Mouse (Mus musculus) midbrain, embryonic 15.5 days (tissue): ENCODE data around the gene Gm17482. TPM values are rescaled to one million over a fixed set of nuclear protein-coding genes. Genes with fewer than 3 reads are reported as not detected.

Experiments
- ATAC-seq: fragments of 200-750 bp; cut with Nextera tagmentation; replicated peaks from 2 replicates; pipeline ENCODE4 v1.8.0; 2017; ENCODE audit warnings: moderate TSS enrichment
- H3K27ac ChIP-seq: fragments of 300-500 bp; sonication (generic); 2 replicates; pipeline ENCODE4 v1.5.1; 2015; ENCODE audit warnings: mild to moderate bottlenecking, inconsistent platforms
- H3K27me3 ChIP-seq: fragments of 300-500 bp; sonication (generic); replicated peaks from 2 replicates; pipeline ENCODE4 v1.6.1; 2015; ENCODE audit warnings: inconsistent platforms
- H3K36me3 ChIP-seq: fragments of 300-500 bp; sonication (generic); replicated peaks from 2 replicates; pipeline ENCODE4 v1.6.1; 2015; ENCODE audit warnings: inconsistent platforms
- H3K4me1 ChIP-seq: fragments of 300-500 bp; sonication (generic); 2 replicates; pipeline ENCODE4 v1.6.1; 2015; ENCODE audit warnings: inconsistent platforms
- H3K4me2 ChIP-seq: fragments of 300-500 bp; sonication (generic); 2 replicates; pipeline ENCODE4 v1.6.1; 2015; ENCODE audit warnings: inconsistent platforms, mild to moderate bottlenecking, moderate library complexity
- H3K4me3 ChIP-seq: fragments of 300-500 bp; sonication (generic); 2 replicates; pipeline ENCODE4 v1.5.1; 2015; ENCODE audit warnings: mild to moderate bottlenecking, inconsistent platforms
- H3K9ac ChIP-seq: fragments of 300-500 bp; sonication (generic); 2 replicates; pipeline ENCODE4 v1.6.1; 2015; ENCODE audit warnings: mild to moderate bottlenecking, inconsistent platforms
- H3K9me3 ChIP-seq: fragments of 300-500 bp; sonication (generic); 2 replicates; pipeline ENCODE4 v1.6.1; 2016; ENCODE audit warnings: inconsistent platforms
- WGBS: fragments of 180-500 bp; shearing (Covaris S2); methylation state at CpG from one replicate; pipeline ENCODE4 v1.1.7; 2015; ENCODE audit warnings: mixed read lengths; 5-methylcytosine and 5-hydroxymethylcytosine counted together
- polyA plus RNA-seq: library from polyadenylated mRNA; unstranded; fragments of >200 nt; fragmentation: Nextera tagmentation; extraction: Ambion mirVana; gene quantifications from 2 replicates; pipeline ENCODE4 v1.2.1, GENCODE M21; 2015

Gene Gm17482
- polyA plus RNA-seq, 1 experiment from 2014 or later: not detected

DNA sequence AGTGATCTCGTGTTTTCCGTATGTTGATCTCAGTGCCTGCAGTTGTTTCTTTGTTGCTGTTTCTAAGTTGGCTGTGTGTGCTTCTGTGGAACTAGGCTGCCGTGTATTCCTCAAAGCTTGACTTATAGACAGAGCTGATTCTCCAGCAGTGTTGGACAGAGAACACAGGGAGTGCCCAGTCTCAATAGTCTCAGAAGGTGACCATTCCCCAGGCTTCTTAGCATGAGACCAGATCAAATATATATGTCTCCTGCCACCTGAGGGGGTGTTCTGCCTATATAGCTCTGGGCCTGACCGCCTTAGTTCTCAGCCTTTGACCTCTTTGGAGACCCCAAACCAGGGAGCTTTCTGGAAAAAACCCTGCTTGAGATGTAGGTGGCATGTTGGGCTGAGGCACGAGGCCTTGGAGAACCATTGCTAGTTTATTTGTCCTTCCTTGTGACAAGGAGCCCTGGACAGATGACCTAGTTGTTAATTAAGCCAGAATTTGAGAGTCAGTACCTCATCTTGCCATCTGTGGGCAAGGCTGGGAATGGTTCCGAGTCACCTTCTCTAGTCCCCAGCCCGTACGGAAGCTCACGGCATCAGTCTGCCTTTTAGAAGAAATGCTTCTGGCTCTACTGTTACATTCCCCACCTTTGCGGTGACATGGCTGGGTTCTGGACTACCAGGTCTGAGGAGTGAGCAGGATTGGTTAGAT is 48.1 kb downstream of the Gm17482 start:
- no peak for ATAC-seq
- WGBS: 92% methylated on average over 10 of the region's 10 CpGs

DNA sequence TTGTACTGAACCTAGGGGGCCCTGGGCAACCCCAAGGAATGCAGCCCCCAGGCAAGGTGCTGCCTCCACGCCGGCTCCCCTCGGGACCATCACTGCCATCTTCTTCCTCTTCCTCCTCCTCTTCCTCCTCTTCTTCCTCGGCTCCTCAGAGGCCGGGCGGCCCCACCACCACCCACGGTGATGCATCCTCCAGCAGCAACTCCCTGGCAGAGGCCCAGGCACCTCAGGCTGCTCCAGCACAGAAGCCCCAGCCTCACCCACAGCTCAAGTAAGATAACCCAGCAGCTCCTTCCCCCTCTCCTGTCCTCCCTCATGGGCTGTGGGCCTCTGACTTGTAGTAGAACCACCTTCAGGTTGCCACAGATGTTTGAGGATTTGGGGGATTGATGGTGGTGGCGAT is 50.9 kb downstream of the Gm17482 start:
- Histone ChIP-seq H3K36me3 (no peaks in the 10 kb centered on the region), H3K4me3 (no peak overlapping the region), H3K27ac (no peak overlapping the region), H3K9ac (no peak overlapping the region), H3K4me1 (no peaks in the 10 kb centered on the region), H3K4me2 (no peak overlapping the region), H3K9me3 (no peaks in the 10 kb centered on the region), H3K27me3 (no peaks in the 10 kb centered on the region)
- WGBS: 84% methylated on average over 8 of the region's 8 CpGs
- ATAC-seq: no peak

More for the DNA sequence above, 48.1 kb downstream of the Gm17482 start:
- Histone ChIP-seq H3K4me1 (no peaks in the 10 kb centered on the region), H3K27me3 (no peaks in the 10 kb centered on the region), H3K4me3 (no peak overlapping the region), H3K36me3 (no peaks in the 10 kb centered on the region), H3K9me3 (no peaks in the 10 kb centered on the region), H3K9ac (no peak overlapping the region), H3K4me2 (no peak overlapping the region), H3K27ac (no peak overlapping the region)

DNA sequence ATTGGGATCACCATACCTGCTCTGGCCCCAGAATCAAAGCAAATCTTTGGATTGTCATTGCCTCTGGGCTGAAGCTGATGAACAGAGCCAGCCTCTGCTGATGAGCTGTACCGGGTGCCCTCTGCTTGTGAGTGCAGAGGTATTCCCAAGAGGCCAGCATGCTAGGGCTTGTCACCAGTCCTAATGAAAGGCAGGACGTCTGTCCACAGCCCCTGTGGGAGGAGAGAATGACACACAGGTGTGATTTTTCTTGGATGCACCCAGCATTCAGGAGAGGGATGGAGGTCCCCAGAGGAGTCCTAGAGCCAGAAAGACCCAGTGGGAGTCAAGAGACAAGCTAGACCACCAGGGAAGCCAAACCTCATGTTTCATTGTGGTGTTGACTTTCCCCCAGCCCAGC is 52.5 kb downstream of the Gm17482 start:
- ATAC-seq: no peak
- Histone ChIP-seq H3K4me1 (no peaks in the 10 kb centered on the region), H3K9me3 (no peaks in the 10 kb centered on the region), H3K4me2 (no peak overlapping the region), H3K9ac (no peak overlapping the region), H3K36me3 (no peaks in the 10 kb centered on the region), H3K27me3 (no peaks in the 10 kb centered on the region), H3K4me3 (no peak overlapping the region), H3K27ac (no peak overlapping the region)
- 72% methylated on average over 2 of the region's 2 CpGs for WGBS

DNA sequence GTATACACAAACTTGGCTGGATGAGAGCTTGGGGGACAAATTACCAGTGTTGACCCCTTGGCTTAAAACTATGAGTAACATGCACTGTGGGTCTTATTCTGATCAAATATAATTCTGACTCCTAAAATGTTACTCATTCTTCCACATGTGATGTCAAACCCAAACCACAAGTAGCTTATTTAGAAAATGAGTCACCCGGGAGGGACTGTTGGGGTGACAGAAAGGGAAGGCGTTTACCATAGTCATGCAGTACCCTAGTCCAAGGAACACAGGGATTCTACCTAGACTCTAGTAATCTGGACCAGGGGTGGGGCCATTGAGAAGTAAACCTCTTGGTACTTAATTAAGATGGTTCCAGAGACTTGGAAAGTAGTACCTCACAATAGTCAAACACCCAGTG is 57.0 kb downstream of the Gm17482 start:
- no peak for ATAC-seq
- WGBS: 96% methylated on average over 2 of the region's 2 CpGs
- Histone ChIP-seq H3K4me1 (no peaks in the 10 kb centered on the region), H3K27me3 (no peaks in the 10 kb centered on the region), H3K9ac (no peak overlapping the region), H3K4me2 (no peak overlapping the region), H3K9me3 (no peaks in the 10 kb centered on the region), H3K36me3 (no peaks in the 10 kb centered on the region), H3K27ac (no peak overlapping the region), H3K4me3 (no peak overlapping the region)

DNA sequence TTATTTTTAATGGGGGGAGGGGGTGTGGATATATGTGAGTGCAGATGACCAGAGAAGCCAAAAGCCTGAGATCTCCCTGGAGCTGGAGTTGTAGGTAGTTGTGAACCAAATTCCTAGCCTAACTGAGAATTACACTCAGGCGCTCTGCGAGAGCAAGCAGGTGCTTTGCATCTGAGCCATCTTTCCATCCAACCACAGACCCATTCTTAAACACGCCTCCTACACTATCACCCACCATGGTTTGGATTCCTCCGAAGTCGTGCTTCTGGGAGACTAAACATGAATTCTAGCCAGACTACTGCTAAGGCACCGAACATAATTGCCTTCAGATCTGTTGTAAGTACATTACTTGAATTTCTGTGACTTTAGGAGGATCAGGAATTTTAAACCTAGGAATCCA is 59.3 kb downstream of the Gm17482 start:
- H3K27ac ChIP-seq: no peak overlapping the region
- no peak for ATAC-seq

DNA sequence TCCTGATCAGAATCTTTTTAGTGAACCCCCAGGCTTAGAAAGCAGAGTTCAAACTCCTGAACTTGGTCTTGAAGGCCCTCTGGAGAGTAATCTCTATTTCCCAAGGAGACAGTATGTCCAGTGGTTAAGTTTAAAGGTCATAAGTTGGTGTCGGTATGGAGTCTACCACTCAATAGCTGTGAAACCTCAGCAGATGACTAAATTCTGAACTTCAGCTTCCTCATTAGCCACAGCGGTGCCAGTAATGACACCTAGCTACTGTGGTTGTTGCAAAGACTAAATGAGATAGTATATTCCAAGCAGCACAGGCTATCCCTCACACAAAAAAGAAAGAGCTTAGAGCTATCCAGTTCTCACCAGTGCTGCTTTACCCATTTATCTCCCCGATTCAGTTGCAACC is 61.1 kb downstream of the Gm17482 start:
- Histone ChIP-seq H3K9me3 (no peaks in the 10 kb centered on the region), H3K27me3 (no peaks in the 10 kb centered on the region), H3K9ac (no peak overlapping the region), H3K4me1 (no peaks in the 10 kb centered on the region), H3K4me3 (no peak overlapping the region), H3K36me3 (no peaks in the 10 kb centered on the region), H3K4me2 (no peak overlapping the region), H3K27ac (no peak overlapping the region)
- no peak for ATAC-seq
- WGBS: 92% methylated on average over 3 of the region's 3 CpGs

More for the DNA sequence above, 59.3 kb downstream of the Gm17482 start:
- H3K9ac ChIP-seq: no peak overlapping the region
- no peaks in the 10 kb centered on the region for H3K9me3 ChIP-seq
- no peaks in the 10 kb centered on the region for H3K4me1 ChIP-seq
- no peaks in the 10 kb centered on the region for H3K27me3 ChIP-seq
- no peaks in the 10 kb centered on the region for H3K36me3 ChIP-seq
- H3K4me2 ChIP-seq: no peak overlapping the region
- H3K4me3 ChIP-seq: no peak overlapping the region
- WGBS: 88% methylated on average over 6 of the region's 6 CpGs

DNA sequence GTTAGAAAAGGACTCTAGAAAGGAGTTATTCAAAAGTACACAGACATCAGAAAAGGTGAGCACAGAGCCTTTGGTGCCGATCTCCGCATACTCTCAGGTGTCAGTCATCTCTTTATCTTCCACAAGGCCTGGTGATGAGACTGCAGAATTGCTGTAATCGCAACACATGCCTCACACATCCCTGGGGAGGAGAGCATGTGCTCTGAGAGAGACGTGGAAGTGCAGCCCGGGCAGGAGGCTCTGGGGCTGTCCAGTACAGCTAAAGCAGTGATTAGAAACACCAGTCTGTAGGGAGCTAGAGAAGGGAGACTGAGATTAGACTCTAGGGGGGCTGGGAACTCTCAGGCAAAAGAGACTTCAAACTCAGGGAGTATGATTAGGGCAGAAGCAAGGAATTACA is 63.4 kb downstream of the Gm17482 start:
- Histone ChIP-seq H3K4me2 (no peak overlapping the region), H3K9me3 (no peaks in the 10 kb centered on the region), H3K27me3 (no peaks in the 10 kb centered on the region), H3K36me3 (no peaks in the 10 kb centered on the region), H3K4me3 (no peak overlapping the region), H3K27ac (no peak overlapping the region), H3K4me1 (no peaks in the 10 kb centered on the region), H3K9ac (no peak overlapping the region)
- no peak for ATAC-seq
- 54% methylated on average over 5 of the region's 5 CpGs for WGBS

DNA sequence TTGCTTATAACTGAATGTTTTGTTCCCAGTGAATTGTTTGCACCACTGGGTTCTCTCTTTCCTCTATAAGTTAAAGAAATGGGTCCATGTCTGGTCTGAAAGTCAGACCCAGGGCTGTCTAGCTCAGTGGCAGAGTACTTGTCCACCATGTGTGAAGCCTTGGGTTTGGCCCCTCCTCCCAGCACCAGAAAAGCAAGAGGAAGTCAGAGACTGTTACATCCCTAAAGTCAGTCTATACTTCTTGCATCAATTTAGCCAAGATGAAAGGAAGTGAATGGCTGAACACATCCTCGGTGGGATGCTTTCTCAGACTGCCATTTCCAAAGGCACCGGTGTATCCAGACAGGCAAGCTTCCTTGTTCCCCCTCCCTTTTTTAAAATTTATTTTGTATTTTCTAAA is 63.9 kb downstream of the Gm17482 start:
- WGBS: 86% methylated on average over 2 of the region's 2 CpGs
- no peak overlapping the region for H3K9ac ChIP-seq
- ATAC-seq: no peak
- H3K4me2 ChIP-seq: no peak overlapping the region
- H3K36me3 ChIP-seq: no peaks in the 10 kb centered on the region
- H3K9me3 ChIP-seq: no peaks in the 10 kb centered on the region
- H3K27me3 ChIP-seq: no peaks in the 10 kb centered on the region
- no peaks in the 10 kb centered on the region for H3K4me1 ChIP-seq
- no peak overlapping the region for H3K27ac ChIP-seq
- H3K4me3 ChIP-seq: no peak overlapping the region

DNA sequence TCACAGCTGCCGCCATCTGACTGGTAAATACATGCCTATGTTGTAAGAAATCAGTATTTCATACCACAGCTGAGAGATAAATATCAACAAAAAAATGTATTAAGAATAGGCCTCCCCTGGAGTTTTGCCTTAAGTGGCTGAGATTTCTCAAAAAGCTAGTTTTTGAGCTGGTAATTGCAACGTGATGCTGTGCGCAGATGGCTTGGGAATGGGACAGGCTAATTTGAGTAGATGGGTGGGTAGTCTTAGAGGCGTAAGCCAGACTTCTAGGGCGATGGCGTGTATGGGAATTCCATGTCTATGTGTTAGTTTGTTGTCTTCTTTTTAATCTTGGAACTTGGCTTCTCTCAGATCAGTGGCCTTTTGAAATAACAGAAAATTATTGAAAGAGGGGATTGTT is 64.7 kb downstream of the Gm17482 start:
- H3K4me3 ChIP-seq: no peak overlapping the region
- WGBS: 87% methylated on average over 6 of the region's 6 CpGs
- ATAC-seq: no peak
- H3K27ac ChIP-seq: no peak overlapping the region
- no peaks in the 10 kb centered on the region for H3K27me3 ChIP-seq
- H3K4me2 ChIP-seq: no peak overlapping the region
- no peaks in the 10 kb centered on the region for H3K36me3 ChIP-seq
- H3K9ac ChIP-seq: no peak overlapping the region
- H3K4me1 ChIP-seq: no peaks in the 10 kb centered on the region
- no peaks in the 10 kb centered on the region for H3K9me3 ChIP-seq

DNA sequence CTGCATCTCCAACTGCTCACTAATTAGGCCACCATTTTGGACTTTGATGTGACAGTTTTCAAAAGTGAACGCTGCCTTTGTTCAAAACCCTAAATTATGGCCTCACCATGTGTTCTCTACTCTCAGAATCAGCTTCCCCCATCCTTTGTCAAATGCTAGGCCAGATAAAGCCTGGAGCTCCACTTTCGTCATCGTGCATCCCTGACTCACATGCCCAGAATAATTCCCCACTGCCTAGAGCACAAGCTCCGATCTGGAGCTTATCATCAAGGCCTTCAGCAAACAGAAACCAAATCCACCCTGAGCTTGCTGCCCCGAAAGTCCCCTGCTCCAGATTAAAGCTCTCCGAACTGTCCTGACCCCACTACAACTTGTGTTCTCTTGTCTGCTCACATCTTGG is 65.5 kb downstream of the Gm17482 start:
- WGBS: 72% methylated on average over 6 of the region's 6 CpGs
- ATAC-seq: no peak
- H3K4me2 ChIP-seq: no peak overlapping the region

DNA sequence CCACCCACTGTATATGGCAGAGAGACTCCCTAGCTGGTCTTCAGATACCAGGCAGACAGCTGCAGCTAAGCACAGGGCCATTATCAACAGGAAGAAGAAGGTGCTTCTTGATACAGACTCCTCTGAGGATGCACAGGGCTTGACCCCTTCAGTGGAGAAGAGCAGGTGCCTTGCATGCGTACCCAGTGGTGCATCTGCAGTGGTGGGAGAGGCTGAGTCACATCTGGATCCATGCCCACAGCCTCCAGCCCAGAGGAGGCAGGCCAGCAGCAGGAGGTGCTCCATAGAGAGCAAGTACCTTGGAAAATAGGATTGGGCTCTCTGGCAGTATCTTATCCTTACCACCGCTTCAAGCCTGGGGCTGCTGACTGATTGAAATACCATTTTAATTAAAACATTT is 66.7 kb downstream of the Gm17482 start:
- WGBS: 54% methylated on average over 2 of the region's 2 CpGs
- H3K36me3 ChIP-seq: no peaks in the 10 kb centered on the region
- ATAC-seq: no peak

More for the DNA sequence above, 65.5 kb downstream of the Gm17482 start:
- Histone ChIP-seq H3K27me3 (no peaks in the 10 kb centered on the region), H3K9me3 (no peaks in the 10 kb centered on the region), H3K36me3 (no peaks in the 10 kb centered on the region), H3K4me1 (no peaks in the 10 kb centered on the region), H3K9ac (no peak overlapping the region), H3K4me3 (no peak overlapping the region), H3K27ac (no peak overlapping the region)

DNA sequence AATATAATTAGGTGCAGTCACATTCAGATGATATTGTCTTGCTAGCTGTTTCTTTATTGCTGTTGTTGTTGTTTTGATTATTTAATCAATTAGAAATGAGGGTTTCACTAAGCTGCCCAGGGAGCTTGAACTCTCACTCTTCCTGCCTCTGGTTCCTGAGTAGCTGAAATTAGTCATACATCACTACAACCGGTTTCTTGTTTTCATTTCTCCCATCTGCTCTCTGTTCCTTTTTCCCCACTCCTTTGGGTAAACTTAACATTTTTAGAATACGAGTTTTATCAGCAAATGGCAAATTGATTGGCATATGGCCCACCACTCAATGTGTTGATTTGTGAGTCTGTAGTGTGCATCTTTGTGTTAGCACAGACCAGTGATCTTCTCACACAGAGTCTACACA is 80.0 kb downstream of the Gm17482 start:
- Histone ChIP-seq H3K9me3 (no peaks in the 10 kb centered on the region), H3K27me3 (0 out of 2 replicates have a peak, but pooled peaks cover 2% of the 10 kb centered on the region), H3K9ac (no peak overlapping the region), H3K4me3 (no peak overlapping the region), H3K4me2 (no peak overlapping the region), H3K36me3 (no peaks in the 10 kb centered on the region), H3K27ac (no peak overlapping the region), H3K4me1 (no peaks in the 10 kb centered on the region)
- WGBS: 87% methylated on average over 2 of the region's 2 CpGs
- ATAC-seq: no peak

More for the DNA sequence above, 66.7 kb downstream of the Gm17482 start:
- H3K27ac ChIP-seq: no peak overlapping the region
- H3K4me3 ChIP-seq: no peak overlapping the region
- no peaks in the 10 kb centered on the region for H3K9me3 ChIP-seq
- no peak overlapping the region for H3K9ac ChIP-seq
- no peaks in the 10 kb centered on the region for H3K27me3 ChIP-seq
- H3K4me2 ChIP-seq: no peak overlapping the region
- no peaks in the 10 kb centered on the region for H3K4me1 ChIP-seq
